Mouse (Mus musculus): ENCODE measurements around the gene Sec31a. TPM values are rescaled to one million over a fixed set of nuclear protein-coding genes. Genes with fewer than 3 reads are reported as not detected.

Sec31a gene
- polyA plus RNA-seq, 1 experiment from 2014 or later: 161 TPM

- Histone ChIP-seq H3K4me2 (ENCODE audit: low read depth, low read length) (no peak overlapping the region), H3K4me1 (replicated peaks; ENCODE audit: control insufficient read depth, insufficient read depth, low read length) (no peaks in the 10 kb centered on the region), H3K9ac (ENCODE audit: low read length) (no peak overlapping the region), H3K27ac (ENCODE audit: low read length) (no peak overlapping the region), H3K9me3 (ENCODE audit: control insufficient read depth, low read length) (no peaks in the 10 kb centered on the region), H3K27me3 (ENCODE audit: control insufficient read depth, insufficient read depth, low read depth, low read length) (no peaks in the 10 kb centered on the region), H3K4me3 (ENCODE audit: low read length) (no peak overlapping the region), H3K36me3 (ENCODE audit: control insufficient read depth, insufficient read depth, low read length) (peaks cover 61% of the 10 kb centered on the region)
- WGBS: 90% methylated on average over 7 of the region's 7 CpGs
- no peak for ATAC-seq (ENCODE audit: low read depth)
Measured at GRCm38 (mm10) chr5:100381094-100381493, 34.9 kb downstream of the Sec31a start.

- Histone ChIP-seq H3K4me1 (replicated peaks; ENCODE audit: control insufficient read depth, insufficient read depth, low read length) (no peaks in the 10 kb centered on the region), H3K27ac (ENCODE audit: low read length) (no peak overlapping the region), H3K4me2 (ENCODE audit: low read depth, low read length) (no peak overlapping the region), H3K9ac (ENCODE audit: low read length) (no peak overlapping the region), H3K27me3 (ENCODE audit: control insufficient read depth, insufficient read depth, low read depth, low read length) (no peaks in the 10 kb centered on the region), H3K36me3 (ENCODE audit: control insufficient read depth, insufficient read depth, low read length) (peaks cover 55% of the 10 kb centered on the region), H3K4me3 (ENCODE audit: low read length) (no peak overlapping the region), H3K9me3 (ENCODE audit: control insufficient read depth, low read length) (no peaks in the 10 kb centered on the region)
- WGBS: 93% methylated on average over 5 of the region's 5 CpGs
- no peak for ATAC-seq (ENCODE audit: low read depth)
Measured at GRCm38 (mm10) chr5:100380277-100380676, 35.8 kb downstream of the Sec31a start.

- no peaks in the 10 kb centered on the region for H3K27me3 ChIP-seq (ENCODE audit: control insufficient read depth, insufficient read depth, low read depth, low read length)
- no peak overlapping the region for H3K4me2 ChIP-seq (ENCODE audit: low read depth, low read length)
- no peak overlapping the region for H3K27ac ChIP-seq (ENCODE audit: low read length)
- 96% methylated on average over 2 of the region's 2 CpGs for WGBS
- no peaks in the 10 kb centered on the region for H3K4me1 ChIP-seq (replicated peaks; ENCODE audit: control insufficient read depth, insufficient read depth, low read length)
- ATAC-seq (ENCODE audit: low read depth): no peak
- no peaks in the 10 kb centered on the region for H3K9me3 ChIP-seq (ENCODE audit: control insufficient read depth, low read length)
- H3K9ac ChIP-seq (ENCODE audit: low read length): no peak overlapping the region
- no peak overlapping the region for H3K4me3 ChIP-seq (ENCODE audit: low read length)
- peaks cover 51% of the 10 kb centered on the region for H3K36me3 ChIP-seq (ENCODE audit: control insufficient read depth, insufficient read depth, low read length)
Measured at GRCm38 (mm10) chr5:100378981-100379380, 37.1 kb downstream of the Sec31a start.

GRCm38 (mm10) chr5:100378211-100378610 lies 37.8 kb downstream of the Sec31a start:
- no peak for ATAC-seq (ENCODE audit: low read depth)
- H3K27me3 ChIP-seq (ENCODE audit: control insufficient read depth, insufficient read depth, low read depth, low read length): no peaks in the 10 kb centered on the region
- WGBS: 92% methylated on average over 5 of the region's 5 CpGs

GRCm38 (mm10) chr5:100377376-100377775 lies 38.7 kb downstream of the Sec31a start:
- H3K4me1 ChIP-seq (replicated peaks; ENCODE audit: control insufficient read depth, insufficient read depth, low read length): no peaks in the 10 kb centered on the region
- H3K4me2 ChIP-seq (ENCODE audit: low read depth, low read length): no peak overlapping the region
- H3K36me3 ChIP-seq (ENCODE audit: control insufficient read depth, insufficient read depth, low read length): peaks cover 51% of the 10 kb centered on the region
- H3K9ac ChIP-seq (ENCODE audit: low read length): no peak overlapping the region
- no peak overlapping the region for H3K4me3 ChIP-seq (ENCODE audit: low read length)
- H3K9me3 ChIP-seq (ENCODE audit: control insufficient read depth, low read length): no peaks in the 10 kb centered on the region
- H3K27ac ChIP-seq (ENCODE audit: low read length): no peak overlapping the region
- ATAC-seq (ENCODE audit: low read depth): no peak
- 66% methylated on average over 2 of the region's 2 CpGs for WGBS
- no peaks in the 10 kb centered on the region for H3K27me3 ChIP-seq (ENCODE audit: control insufficient read depth, insufficient read depth, low read depth, low read length)

More at GRCm38 (mm10) chr5:100378211-100378610, 37.8 kb downstream of the Sec31a start:
- Histone ChIP-seq H3K4me2 (ENCODE audit: low read depth, low read length) (no peak overlapping the region), H3K4me3 (ENCODE audit: low read length) (no peak overlapping the region), H3K9me3 (ENCODE audit: control insufficient read depth, low read length) (no peaks in the 10 kb centered on the region), H3K9ac (ENCODE audit: low read length) (no peak overlapping the region), H3K27ac (ENCODE audit: low read length) (no peak overlapping the region), H3K36me3 (ENCODE audit: control insufficient read depth, insufficient read depth, low read length) (peaks cover 50% of the 10 kb centered on the region), H3K4me1 (replicated peaks; ENCODE audit: control insufficient read depth, insufficient read depth, low read length) (no peaks in the 10 kb centered on the region)

GRCm38 (mm10) chr5:100374703-100375102 lies 41.3 kb downstream of the Sec31a start:
- Histone ChIP-seq H3K4me3 (ENCODE audit: low read length) (no peak overlapping the region), H3K4me1 (replicated peaks; ENCODE audit: control insufficient read depth, insufficient read depth, low read length) (peaks cover 4% of the 10 kb centered on the region; the same call in 1 of the 2 replicates), H3K27me3 (ENCODE audit: control insufficient read depth, insufficient read depth, low read depth, low read length) (no peaks in the 10 kb centered on the region), H3K9me3 (ENCODE audit: control insufficient read depth, low read length) (no peaks in the 10 kb centered on the region), H3K9ac (ENCODE audit: low read length) (no peak overlapping the region), H3K27ac (ENCODE audit: low read length) (no peak overlapping the region), H3K36me3 (ENCODE audit: control insufficient read depth, insufficient read depth, low read length) (peaks cover 33% of the 10 kb centered on the region), H3K4me2 (ENCODE audit: low read depth, low read length) (no peak overlapping the region)
- WGBS: 93% methylated on average over 2 of the region's 2 CpGs
- ATAC-seq (ENCODE audit: low read depth): peak; percentile 26; the same call in 1 of the 2 replicates

GRCm38 (mm10) chr5:100373952-100374351 lies 42.1 kb downstream of the Sec31a start:
- peaks cover 4% of the 10 kb centered on the region; the same call in 1 of the 2 replicates for H3K4me1 ChIP-seq (replicated peaks; ENCODE audit: control insufficient read depth, insufficient read depth, low read length)
- H3K36me3 ChIP-seq (ENCODE audit: control insufficient read depth, insufficient read depth, low read length): peaks cover 28% of the 10 kb centered on the region
- no peak overlapping the region for H3K9ac ChIP-seq (ENCODE audit: low read length)
- no peaks in the 10 kb centered on the region for H3K9me3 ChIP-seq (ENCODE audit: control insufficient read depth, low read length)
- H3K4me2 ChIP-seq (ENCODE audit: low read depth, low read length): no peak overlapping the region
- no peak overlapping the region for H3K4me3 ChIP-seq (ENCODE audit: low read length)
- 44% methylated on average over 5 of the region's 5 CpGs for WGBS
- no peaks in the 10 kb centered on the region for H3K27me3 ChIP-seq (ENCODE audit: control insufficient read depth, insufficient read depth, low read depth, low read length)
- no peak overlapping the region for H3K27ac ChIP-seq (ENCODE audit: low read length)
- ATAC-seq (ENCODE audit: low read depth): peak; percentile 65; the same call in 1 of the 2 replicates

GRCm38 (mm10) chr5:100370919-100371318 lies 45.1 kb downstream of the Sec31a start:
- ATAC-seq (ENCODE audit: low read depth): no peak
- H3K27ac ChIP-seq (ENCODE audit: low read length): no peak overlapping the region
- no peak overlapping the region for H3K4me2 ChIP-seq (ENCODE audit: low read depth, low read length)
- H3K9me3 ChIP-seq (ENCODE audit: control insufficient read depth, low read length): no peaks in the 10 kb centered on the region
- no peaks in the 10 kb centered on the region for H3K27me3 ChIP-seq (ENCODE audit: control insufficient read depth, insufficient read depth, low read depth, low read length)
- 37% methylated on average over 1 of the region's 1 CpGs for WGBS
- H3K36me3 ChIP-seq (ENCODE audit: control insufficient read depth, insufficient read depth, low read length): peaks cover 36% of the 10 kb centered on the region
- no peak overlapping the region for H3K9ac ChIP-seq (ENCODE audit: low read length)
- no peak overlapping the region for H3K4me3 ChIP-seq (ENCODE audit: low read length)
- H3K4me1 ChIP-seq (replicated peaks; ENCODE audit: control insufficient read depth, insufficient read depth, low read length): peaks cover 4% of the 10 kb centered on the region; the same call in 1 of the 2 replicates

GRCm38 (mm10) chr5:100369825-100370459 lies 46.1 kb downstream of the Sec31a start:
- WGBS: 83% methylated on average over 11 of the region's 11 CpGs
- Histone ChIP-seq H3K36me3 (ENCODE audit: control insufficient read depth, insufficient read depth, low read length) (peaks cover 38% of the 10 kb centered on the region), H3K4me2 (ENCODE audit: low read depth, low read length) (no peak overlapping the region), H3K4me1 (replicated peaks; ENCODE audit: control insufficient read depth, insufficient read depth, low read length) (peaks cover 4% of the 10 kb centered on the region; the same call in 1 of the 2 replicates), H3K27ac (ENCODE audit: low read length) (0 out of 2 replicates have a peak overlapping the region, but pooled peaks have one; percentile 2), H3K27me3 (ENCODE audit: control insufficient read depth, insufficient read depth, low read depth, low read length) (no peaks in the 10 kb centered on the region), H3K4me3 (ENCODE audit: low read length) (no peak overlapping the region), H3K9me3 (ENCODE audit: control insufficient read depth, low read length) (no peaks in the 10 kb centered on the region), H3K9ac (ENCODE audit: low read length) (no peak overlapping the region)
- peak; percentile 50 for ATAC-seq (ENCODE audit: low read depth)

Data from lung, embryonic 16.5 days (tissue).